Mouse (Mus musculus) CH12.LX (cell line): ENCODE data around the gene Pus10. TPM values are rescaled to one million over a fixed set of nuclear protein-coding genes. Genes with fewer than 3 reads are reported as not detected.

Source experiments
- DNase-seq: peaks from one replicate; pipeline ENCODE4 v3.0.0-alpha.2; 2013; ENCODE audit errors: extremely low read depth
- H3K27ac ChIP-seq: 2 replicates; pipeline ENCODE4 v1.5.1; 2012; ENCODE audit warnings: low read depth, mild to moderate bottlenecking, control low read depth, moderate library complexity; ENCODE audit not compliant: insufficient read depth
- H3K27me3 ChIP-seq: replicated peaks from 2 replicates; pipeline ENCODE3; 2012; ENCODE audit warnings: inconsistent platforms
- H3K36me3 ChIP-seq, 2 experiments: replicated peaks in 1 of 2; 2 replicates each; pipeline versions ENCODE3 to v1.6.1; 2012; ENCODE audit warnings: inconsistent platforms in 1 of 2, low read length in 1 of 2, mild to moderate bottlenecking in 1 of 2, mixed read lengths in 1 of 2, moderate library complexity in 1 of 2; ENCODE audit not compliant: control insufficient read depth in 1 of 2, insufficient read depth in 1 of 2
- H3K4me1 ChIP-seq, 2 experiments: 2 replicates each; pipeline ENCODE4 v1.6.1; 2012; ENCODE audit warnings: inconsistent platforms in 1 of 2, moderate library complexity in 1 of 2; ENCODE audit not compliant: insufficient read depth in 2 of 2, control insufficient read depth in 1 of 2
- H3K4me2 ChIP-seq: 2 replicates; pipeline ENCODE4 v1.6.1; 2012; ENCODE audit warnings: low read depth, mild to moderate bottlenecking, control low read depth; ENCODE audit not compliant: poor library complexity, insufficient read depth, severe bottlenecking
- H3K4me3 ChIP-seq, 3 experiments: fragments of 150-350 bp in 1 of 3; sonication (generic) in 1 of 3; replicated peaks in 1 of 3; 2 replicates each; pipeline versions ENCODE3 to v1.5.1; 2011 to 2012; ENCODE audit warnings: low read depth in 2 of 3, low read length in 2 of 3, mild to moderate bottlenecking in 2 of 3, moderate library complexity in 2 of 3, control low read depth in 1 of 3, improper control_type of control experiment in 1 of 3, inconsistent platforms in 1 of 3, mixed read lengths in 1 of 3; ENCODE audit not compliant: poor library complexity in 1 of 3
- H3K79me2 ChIP-seq: replicated peaks from 2 replicates; pipeline ENCODE4 v1.6.1; 2012; ENCODE audit warnings: mild to moderate bottlenecking, moderate library complexity; ENCODE audit not compliant: control insufficient read depth, poor library complexity, insufficient read depth, severe bottlenecking; ENCODE audit errors: extremely low read depth
- H3K9ac ChIP-seq: 2 replicates; pipeline ENCODE4 v1.6.1; 2012; ENCODE audit warnings: low read depth, mild to moderate bottlenecking, control low read depth, moderate library complexity; ENCODE audit not compliant: insufficient read depth
- H3K9me3 ChIP-seq: replicated peaks from 2 replicates; pipeline ENCODE3; 2012; ENCODE audit warnings: low read length, inconsistent platforms, mixed read lengths
- BHLHE40 ChIP-seq: IDR thresholded peaks from 2 replicates; pipeline ENCODE4 v1.6.1; 2011; ENCODE audit warnings: mild to moderate bottlenecking, low read depth, low read length, improper control_type of control experiment
- CHD1 ChIP-seq: IDR thresholded peaks from 2 replicates; pipeline ENCODE4 v1.6.1; 2012; ENCODE audit warnings: low read depth, low read length, improper control_type of control experiment, inconsistent platforms
- CTCF ChIP-seq, 2 experiments: IDR thresholded peaks in 1 of 2; conservative IDR thresholded peaks in 1 of 2; 2 replicates each; pipeline ENCODE4 v1.5.1; 2011 to 2012; ENCODE audit warnings: low read depth in 2 of 2, low read length in 2 of 2, improper control_type of control experiment in 1 of 2, inconsistent platforms in 1 of 2, mild to moderate bottlenecking in 1 of 2, moderate library complexity in 1 of 2
- ELF1 ChIP-seq: IDR thresholded peaks from 2 replicates; pipeline ENCODE4 v1.6.1; 2014; ENCODE audit warnings: low read depth, mild to moderate bottlenecking, inconsistent platforms, low read length, improper control_type of control experiment
- EP300 ChIP-seq: IDR thresholded peaks from 2 replicates; pipeline ENCODE4 v1.6.1; 2011; ENCODE audit warnings: low read length, improper control_type of control experiment
- ETS1 ChIP-seq: conservative IDR thresholded peaks from 2 replicates; pipeline ENCODE4 v1.6.1; 2012; ENCODE audit warnings: low read depth, mild to moderate bottlenecking, inconsistent platforms, low read length, improper control_type of control experiment, moderate library complexity
- GABPA ChIP-seq: IDR thresholded peaks from 2 replicates; pipeline ENCODE4 v1.6.1; 2012; ENCODE audit warnings: low read depth, low read length, improper control_type of control experiment, inconsistent platforms; ENCODE audit not compliant: insufficient replicate concordance
- IRF4 ChIP-seq: IDR thresholded peaks from 2 replicates; pipeline ENCODE4 v1.6.1; 2014; ENCODE audit warnings: low read depth, mild to moderate bottlenecking, inconsistent platforms, low read length, improper control_type of control experiment
- JUN ChIP-seq: IDR thresholded peaks from 2 replicates; pipeline ENCODE4 v1.6.1; 2011; ENCODE audit warnings: low read depth, mild to moderate bottlenecking, low read length, improper control_type of control experiment, moderate library complexity; ENCODE audit not compliant: insufficient read depth
- JUND ChIP-seq: conservative IDR thresholded peaks from 2 replicates; pipeline ENCODE4 v1.6.1; 2011; ENCODE audit warnings: low read depth, low read length, improper control_type of control experiment
- KAT2A ChIP-seq: IDR thresholded peaks from 2 replicates; pipeline ENCODE4 v1.6.1; 2012; ENCODE audit warnings: low read length, improper control_type of control experiment, inconsistent platforms; ENCODE audit not compliant: insufficient replicate concordance
- MAFK ChIP-seq: IDR thresholded peaks from 2 replicates; pipeline ENCODE4 v1.6.1; 2011; ENCODE audit warnings: low read length, improper control_type of control experiment; ENCODE audit not compliant: insufficient replicate concordance
- MAX ChIP-seq: IDR thresholded peaks from 2 replicates; pipeline ENCODE4 v1.6.1; 2011; ENCODE audit warnings: low read length, improper control_type of control experiment
- MAZ ChIP-seq: IDR thresholded peaks from 2 replicates; pipeline ENCODE4 v1.6.1; 2012; ENCODE audit warnings: low read depth, mild to moderate bottlenecking, inconsistent platforms, low read length, improper control_type of control experiment, moderate library complexity
- MEF2A ChIP-seq: IDR thresholded peaks from 2 replicates; pipeline ENCODE4 v1.6.1; 2014; ENCODE audit warnings: low read depth, mild to moderate bottlenecking, inconsistent platforms, low read length, improper control_type of control experiment, borderline replicate concordance
- MXI1 ChIP-seq: IDR thresholded peaks from 2 replicates; pipeline ENCODE4 v1.6.1; 2011; ENCODE audit warnings: mild to moderate bottlenecking, low read depth, low read length, improper control_type of control experiment
- MYC ChIP-seq: IDR thresholded peaks from 2 replicates; pipeline ENCODE4 v1.6.1; 2011; ENCODE audit warnings: low read depth, mild to moderate bottlenecking, improper control_type of control experiment, low read length
- NELFE ChIP-seq: IDR thresholded peaks from 2 replicates; pipeline ENCODE4 v1.6.1; 2011; ENCODE audit warnings: low read depth, low read length, improper control_type of control experiment
- NRF1 ChIP-seq: IDR thresholded peaks from 2 replicates; pipeline ENCODE4 v1.6.1; 2014; ENCODE audit warnings: low read depth, mild to moderate bottlenecking, inconsistent platforms, low read length, improper control_type of control experiment, moderate library complexity
- PAX5 ChIP-seq: IDR thresholded peaks from 2 replicates; pipeline ENCODE4 v1.6.1; 2012; ENCODE audit warnings: low read length, inconsistent platforms, mixed read lengths
- POLR2A ChIP-seq: IDR thresholded peaks from 2 replicates; pipeline ENCODE4 v1.6.1; 2011; ENCODE audit warnings: low read depth, mild to moderate bottlenecking, improper control_type of control experiment, low read length
- POLR2AphosphoS2 ChIP-seq: IDR thresholded peaks from 2 replicates; pipeline ENCODE4 v1.6.1; 2011; ENCODE audit warnings: low read depth, low read length, improper control_type of control experiment
- RAD21 ChIP-seq: IDR thresholded peaks from 2 replicates; pipeline ENCODE4 v1.6.1; 2011; ENCODE audit warnings: low read depth, mild to moderate bottlenecking, low read length, improper control_type of control experiment, moderate library complexity
- SMC3 ChIP-seq: IDR thresholded peaks from 2 replicates; pipeline ENCODE4 v1.6.1; 2011; ENCODE audit warnings: low read depth, low read length, improper control_type of control experiment
- TBP ChIP-seq: conservative IDR thresholded peaks from 2 replicates; pipeline ENCODE4 v1.6.1; 2011; ENCODE audit warnings: low read depth, low read length, improper control_type of control experiment
- TCF12 ChIP-seq: IDR thresholded peaks from 2 replicates; pipeline ENCODE4 v1.6.1; 2014; ENCODE audit warnings: low read depth, mild to moderate bottlenecking, inconsistent platforms, low read length, improper control_type of control experiment
- UBTF ChIP-seq: IDR thresholded peaks from 2 replicates; pipeline ENCODE4 v1.6.1; 2012; ENCODE audit warnings: low read depth, mild to moderate bottlenecking, inconsistent platforms, low read length, improper control_type of control experiment, moderate library complexity
- USF1 ChIP-seq: IDR thresholded peaks from 2 replicates; pipeline ENCODE4 v1.6.1; 2014; ENCODE audit warnings: low read depth, mild to moderate bottlenecking, inconsistent platforms, low read length, improper control_type of control experiment
- USF2 ChIP-seq: conservative IDR thresholded peaks from 2 replicates; pipeline ENCODE4 v1.6.1; 2011; ENCODE audit warnings: low read depth, low read length, improper control_type of control experiment
- ZKSCAN1 ChIP-seq: IDR thresholded peaks from 2 replicates; pipeline ENCODE4 v1.6.1; 2012; ENCODE audit warnings: low read depth, inconsistent platforms, low read length, improper control_type of control experiment, borderline replicate concordance
- ZNF384 ChIP-seq: IDR thresholded peaks from 2 replicates; pipeline ENCODE4 v1.6.1; 2012; ENCODE audit warnings: low read depth, low read length, improper control_type of control experiment, inconsistent platforms
- dilution Hi-C: fragments of 300-500 bp; cut with MboI; formaldehyde crosslinking; loops from 2 replicates; pipeline ENCODE4 v1.14.3; 2020; ENCODE audit warnings: low sequenced_read_pairs; ENCODE audit not compliant: extremely low pct_unique_long_range_greater_than_20kb, extremely low pct_ligation_motif_present
- in situ Hi-C: fragments of 300-500 bp; cut with MboI; formaldehyde crosslinking; loops from 3 replicates; pipeline ENCODE4 v1.14.3; 2019; ENCODE audit warnings: low sequenced_read_pairs, low pct_ligation_motif_present, low pct_unique_long_range_greater_than_20kb, mixed read lengths
- polyA plus RNA-seq: library from polyadenylated mRNA; unstranded; fragments of >175 nt; gene quantifications from 2 replicates; pipeline ENCODE4 v1.2.1, GENCODE M21; 2012; ENCODE audit warnings: low read depth; ENCODE audit not compliant: insufficient read length
- total RNA-seq, 2 experiments: library from RNA; depleted of rRNA; stranded (reverse); fragments of 300-350 nt in 1 of 2; fragments of >200 nt in 1 of 2; gene quantifications; 2 replicates each; pipeline ENCODE4 v1.2.3; 2012 to 2014

Gene Pus10
- total and polyA plus RNA-seq, 3 experiments, result 57.6 to 113 (median 92.3) TPM

- H3K9me3 ChIP-seq, result peaks cover 10% of the 10 kb centered on the region
- no peaks in the 10 kb centered on the region for H3K27me3 ChIP-seq
- H3K4me3 ChIP-seq, result peak overlapping the region; percentile 82 to 86 (median 86)
- peaks cover 2 to 34% of the 10 kb centered on the region in 2 experiments; a peak in 2 of 4 replicates for H3K4me1 ChIP-seq
- H3K4me2 ChIP-seq, result 0 out of 2 replicates have a peak overlapping the region, but pooled peaks have one; percentile 19
- in situ Hi-C loops, result no loop called here
- TF ChIP-seq POLR2A, result no peak
- peak; percentile 1 for TF ChIP-seq CHD1
- TF ChIP-seq MAX, result no peak
- H3K9ac ChIP-seq, result peak overlapping the region; percentile 98
- dilution Hi-C loops, result no loop called here
- peak overlapping the region; percentile 97 for H3K27ac ChIP-seq
- H3K79me2 ChIP-seq, result peaks cover 26% of the 10 kb centered on the region
- peaks cover 0 to 3% of the 10 kb centered on the region in 2 experiments for H3K36me3 ChIP-seq
- no peak for DNase-seq
These were observed 105.0 kb downstream of the Pus10 start for GRCm38 (mm10) chr11:23770510-23770759.

DNA sequence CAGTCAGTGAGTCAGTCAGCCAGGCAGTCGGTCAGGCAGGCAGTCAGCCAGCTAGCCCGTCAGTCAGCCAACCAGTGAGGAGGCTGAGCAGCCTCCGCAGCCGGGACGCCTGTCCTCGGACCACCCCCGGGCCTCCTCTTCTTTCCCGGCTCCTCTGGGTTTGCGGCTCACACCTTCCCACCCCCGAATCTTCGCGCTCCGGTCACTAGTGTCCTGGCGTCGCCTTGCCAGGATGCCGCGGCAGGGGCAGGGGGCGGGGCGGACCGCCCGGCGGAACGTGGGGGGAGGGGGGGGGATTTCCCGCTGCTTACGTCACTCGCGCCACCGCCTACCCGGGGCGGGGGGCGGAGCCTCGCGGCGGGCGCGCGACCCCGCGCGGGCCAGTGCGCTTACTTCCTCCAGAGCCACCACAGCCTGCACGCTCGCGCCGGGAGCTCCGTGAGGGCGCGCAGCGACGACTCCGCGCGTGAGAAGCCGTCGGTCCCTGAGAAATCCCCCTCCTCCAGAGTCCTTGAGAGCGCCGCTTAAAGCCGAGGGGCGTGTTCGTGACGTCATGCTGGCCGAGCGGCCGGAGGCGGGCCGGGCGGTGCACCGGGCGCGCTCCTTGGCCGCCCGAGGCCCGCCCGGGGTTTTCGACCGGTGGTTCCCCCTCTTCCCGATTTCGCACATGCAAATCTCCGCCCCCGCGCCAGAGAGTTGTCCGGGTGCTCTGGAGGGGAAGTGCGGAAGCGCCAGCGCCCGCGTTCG is 105.5 kb downstream of the Pus10 start, which contains the start of gene Rel:
Rel (minus strand) TSS at position 211 of the 747 bp plus-strand sequence.
- H3K9me3 ChIP-seq, result peaks cover 10% of the 10 kb centered on the region
- H3K27ac ChIP-seq, result peak within 1 kb of the TSS; percentile 97
- no peaks in the 10 kb centered on the region for H3K27me3 ChIP-seq
- peak within 1 kb of the TSS; percentile 82 to 86 (median 86) for H3K4me3 ChIP-seq
- in situ Hi-C loops, result no loop called here
- peak within 1 kb of the TSS; percentile 98 for H3K9ac ChIP-seq
- peak; percentile 97 for DNase-seq
- H3K79me2 ChIP-seq, result peaks cover 25% of the 10 kb centered on the region
- H3K4me1 ChIP-seq, result peaks cover 2 to 33% of the 10 kb centered on the region in 2 experiments; a peak in 2 of 4 replicates
- H3K36me3 ChIP-seq, result peaks cover 0 to 3% of the 10 kb centered on the region in 2 experiments
- H3K4me2 ChIP-seq, result peak within 1 kb of the TSS; percentile 39
- dilution Hi-C loops, result no loop called here
- no peak for TF ChIP-seq ZNF384
- no peak; the same call in 1 of the 2 replicates for TF ChIP-seq SMC3
- peak; percentile 22 for TF ChIP-seq JUN
- TF ChIP-seq UBTF, result peak; percentile 79
- peak; percentile 95 for TF ChIP-seq ELF1
- no peak for TF ChIP-seq TBP
- TF ChIP-seq GABPA, result no peak
- peak; percentile 65; the same call in 1 of the 2 replicates for TF ChIP-seq EP300
- peak; percentile 93 for TF ChIP-seq ETS1
- TF ChIP-seq USF1, result no peak
- TF ChIP-seq POLR2AphosphoS2, result no peak
- peak; percentile 92 for TF ChIP-seq BHLHE40
- TF ChIP-seq RAD21, result peak; percentile 2; the same call in 1 of the 2 replicates
- TF ChIP-seq CHD1, result no peak
- TF ChIP-seq IRF4, result peak; percentile 83
- TF ChIP-seq MYC, result peak; percentile 66; the same call in 1 of the 2 replicates
- TF ChIP-seq CTCF (conservative IDR thresholded peaks at IDR 0.05 in 1 of 2, IDR thresholded peaks at IDR 0.05 in 1 of 2; ENCODE audit: low read depth in 2 of 2, low read length in 2 of 2), result no peak
- 0 out of 2 replicates have a peak, but pooled peaks have one; percentile 60 for TF ChIP-seq KAT2A
- TF ChIP-seq POLR2A, result peak; percentile 82; the same call in 1 of the 2 replicates
- peak; percentile 48; the same call in 1 of the 2 replicates for TF ChIP-seq MAFK
- TF ChIP-seq ZKSCAN1, result no peak
- TF ChIP-seq NRF1, result peak; percentile 48; the same call in 1 of the 2 replicates
- TF ChIP-seq MEF2A, result peak; percentile 91; the same call in 1 of the 2 replicates
- TF ChIP-seq TCF12, result peak; percentile 79
- peak; percentile 81; the same call in 1 of the 2 replicates for TF ChIP-seq MAZ
- no peak for TF ChIP-seq USF2
- TF ChIP-seq JUND, result peak; percentile 42; the same call in 1 of the 2 replicates
- TF ChIP-seq NELFE, result no peak; the same call in 1 of the 2 replicates
- peak; percentile 56 for TF ChIP-seq MXI1
- no peak for TF ChIP-seq PAX5
